Mouse (Mus musculus) urinary bladder, adult 18-20 months (tissue): ENCODE measurements at regions not wholly inside any gene's neighbourhood (a gene's known extent, or its start where the extent isn't known, plus 50 kb on each side); places are given as distances from the start of the nearest gene placed in this dataset.

Source experiments
- DNase-seq, 2 experiments: peaks; one replicate each; pipeline ENCODE4 v3.0.0; 2022; ENCODE audit warnings: low spot score in 2 of 2, mixed read lengths in 2 of 2

DNA sequence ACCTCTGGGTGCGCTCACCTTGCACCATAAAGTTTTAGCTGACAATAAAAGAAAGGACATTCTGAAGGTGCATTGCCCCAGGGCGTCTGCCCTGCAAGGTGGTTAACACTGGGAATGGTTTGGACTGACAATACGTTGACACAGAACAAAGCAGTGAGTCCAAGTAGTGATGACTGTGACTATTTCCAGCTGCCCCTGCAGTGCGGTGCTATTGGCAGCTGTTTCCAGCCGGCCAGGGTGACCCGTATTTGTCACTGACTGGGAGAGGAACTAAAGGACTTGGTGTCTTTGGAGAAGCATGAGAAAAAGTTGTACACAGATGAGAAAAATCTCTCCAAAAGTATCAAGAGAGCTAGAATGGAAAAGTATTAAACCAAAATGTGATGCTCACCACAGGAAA is 52.0 kb upstream of the Vtcn1 start:
- DNase-seq, result no peak

GRCm38 (mm10) chr3:100771363-100771762 is 53.9 kb upstream of the Vtcn1 start:
- DNase-seq, result no peak

DNA sequence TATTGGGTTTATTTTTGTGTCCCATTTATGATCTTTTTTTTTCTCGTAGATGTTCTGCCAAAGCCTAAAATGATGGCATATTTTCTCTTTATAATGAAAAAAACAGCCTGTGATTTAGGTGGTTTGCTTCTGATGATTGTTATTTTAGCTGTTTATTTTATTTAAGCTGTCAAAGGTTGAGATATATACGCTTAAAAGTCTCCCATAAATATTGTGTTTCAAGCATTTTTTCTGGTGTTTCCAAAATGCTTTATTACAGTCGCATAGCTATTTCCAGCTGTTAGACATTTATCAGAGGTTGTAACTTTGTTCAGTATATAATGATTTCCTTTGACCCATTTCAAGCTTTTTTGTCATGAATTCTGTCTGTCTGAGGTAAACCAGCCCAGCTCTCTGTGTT is 54.4 kb upstream of the Vtcn1 start:
- DNase-seq, result no peak

- DNase-seq, result no peak
Measured at GRCm38 (mm10) chr3:100769146-100769545, 56.1 kb upstream of the Vtcn1 start.

- no peak for DNase-seq
Measured at GRCm38 (mm10) chr3:100768170-100768624, 57.1 kb upstream of the Vtcn1 start.

GRCm38 (mm10) chr3:100765323-100765722 is 59.9 kb upstream of the Vtcn1 start:
- DNase-seq, result peak in 1 of 2 experiments; percentile 30

DNA sequence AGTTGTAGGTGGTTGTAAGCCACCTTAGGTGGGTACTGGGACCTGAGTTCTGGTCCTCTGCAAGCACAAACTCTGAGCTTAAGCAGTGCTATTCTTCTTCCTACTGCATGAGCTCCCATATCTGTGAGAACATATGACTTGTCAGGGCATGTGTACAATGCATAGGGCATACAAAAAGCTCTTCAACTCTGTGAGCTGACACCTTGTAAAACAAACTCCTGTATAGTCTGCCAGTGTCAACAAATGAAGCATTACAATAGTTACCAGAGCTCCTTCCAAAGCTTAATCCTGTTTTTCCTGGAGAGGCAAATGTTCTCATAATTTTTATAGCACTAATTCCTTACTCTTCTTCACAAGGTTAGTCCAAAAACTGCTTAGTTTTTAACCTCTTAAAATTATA is 62.4 kb upstream of the Vtcn1 start:
- no peak for DNase-seq

DNA sequence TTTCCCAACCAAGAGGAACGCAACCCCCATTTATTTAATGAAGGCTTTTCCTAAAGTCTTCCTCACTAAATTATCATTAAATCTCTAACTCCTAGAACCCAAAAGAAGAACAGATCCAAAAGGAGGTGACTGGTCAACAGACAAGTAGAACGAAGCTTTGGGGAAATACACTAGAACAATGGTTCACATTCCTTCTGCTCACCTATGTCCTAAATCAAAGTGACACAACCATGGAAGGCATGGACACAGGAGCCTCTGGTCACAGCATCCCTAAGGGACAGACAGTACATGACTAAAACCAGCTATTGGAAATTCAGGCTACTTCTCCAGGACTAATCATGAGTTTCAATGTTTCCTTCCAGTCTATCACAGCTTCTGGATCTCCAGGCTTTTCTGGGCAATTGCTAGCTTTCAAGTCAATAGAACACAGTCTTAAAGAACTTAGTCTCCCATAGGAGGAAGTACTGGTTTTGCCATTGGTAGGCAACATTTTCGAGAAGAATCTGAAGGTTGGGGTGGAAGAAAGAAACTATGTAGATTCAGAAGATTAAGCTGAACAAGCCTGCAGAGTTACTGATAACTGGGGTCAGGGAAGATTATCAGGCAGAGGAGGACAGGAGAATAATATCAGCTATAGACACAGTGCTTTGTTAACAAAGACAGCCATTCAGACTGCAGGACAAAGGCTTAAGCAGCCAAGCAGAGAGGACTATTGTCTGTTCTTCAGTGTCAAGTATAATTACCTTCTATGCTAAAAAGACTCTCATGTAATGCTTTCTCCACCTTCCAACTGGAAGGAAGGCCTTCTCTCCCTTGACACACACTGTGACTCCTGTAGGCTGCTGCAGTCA is 65.9 kb upstream of the Vtcn1 start:
- no peak for DNase-seq

- DNase-seq, result no peak
Measured at GRCm38 (mm10) chr3:100754677-100755076, 69.4 kb upstream of the Man1a2 start.

- DNase-seq, result no peak
Measured at GRCm38 (mm10) chr3:100751211-100751610, 65.9 kb upstream of the Man1a2 start.

DNA sequence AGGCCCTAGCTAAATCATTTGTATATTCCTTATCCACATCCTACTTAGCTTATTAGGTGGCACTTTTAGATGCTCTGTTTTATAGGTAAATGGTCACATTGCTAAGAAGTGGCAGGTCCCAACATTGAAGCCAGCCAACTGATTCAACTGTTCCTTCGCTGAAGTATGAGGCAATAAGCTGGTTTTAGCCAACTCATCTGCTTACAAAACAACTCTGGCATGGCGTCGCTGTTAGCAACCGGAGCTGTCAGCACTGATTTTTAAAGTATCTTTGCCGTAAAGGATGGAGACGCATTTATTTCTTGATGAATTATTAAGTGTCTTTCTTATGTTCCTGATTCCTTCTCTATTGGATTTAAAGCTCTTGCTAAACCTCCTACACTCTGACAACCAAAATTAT is 63.4 kb upstream of the Man1a2 start:
- DNase-seq, result no peak

DNA sequence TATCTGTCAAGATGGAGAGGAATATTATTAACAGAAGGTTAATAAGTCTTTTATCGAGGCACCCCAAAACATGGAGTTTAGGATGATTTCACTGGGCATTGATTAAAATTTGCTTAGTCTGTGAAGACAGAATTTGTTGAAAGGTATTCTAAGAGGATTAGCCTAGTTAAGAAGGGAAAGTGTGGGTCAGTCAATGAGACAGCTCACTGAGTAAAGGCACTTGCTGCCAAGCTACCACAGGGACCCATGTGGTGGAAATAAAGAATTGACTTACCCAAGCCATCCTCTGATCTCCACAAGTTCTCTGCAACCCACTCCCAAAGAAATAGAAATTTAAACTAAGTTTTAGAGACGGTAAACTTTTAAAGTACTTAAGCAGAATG is 63.0 kb upstream of the Man1a2 start:
- DNase-seq, result no peak

DNA sequence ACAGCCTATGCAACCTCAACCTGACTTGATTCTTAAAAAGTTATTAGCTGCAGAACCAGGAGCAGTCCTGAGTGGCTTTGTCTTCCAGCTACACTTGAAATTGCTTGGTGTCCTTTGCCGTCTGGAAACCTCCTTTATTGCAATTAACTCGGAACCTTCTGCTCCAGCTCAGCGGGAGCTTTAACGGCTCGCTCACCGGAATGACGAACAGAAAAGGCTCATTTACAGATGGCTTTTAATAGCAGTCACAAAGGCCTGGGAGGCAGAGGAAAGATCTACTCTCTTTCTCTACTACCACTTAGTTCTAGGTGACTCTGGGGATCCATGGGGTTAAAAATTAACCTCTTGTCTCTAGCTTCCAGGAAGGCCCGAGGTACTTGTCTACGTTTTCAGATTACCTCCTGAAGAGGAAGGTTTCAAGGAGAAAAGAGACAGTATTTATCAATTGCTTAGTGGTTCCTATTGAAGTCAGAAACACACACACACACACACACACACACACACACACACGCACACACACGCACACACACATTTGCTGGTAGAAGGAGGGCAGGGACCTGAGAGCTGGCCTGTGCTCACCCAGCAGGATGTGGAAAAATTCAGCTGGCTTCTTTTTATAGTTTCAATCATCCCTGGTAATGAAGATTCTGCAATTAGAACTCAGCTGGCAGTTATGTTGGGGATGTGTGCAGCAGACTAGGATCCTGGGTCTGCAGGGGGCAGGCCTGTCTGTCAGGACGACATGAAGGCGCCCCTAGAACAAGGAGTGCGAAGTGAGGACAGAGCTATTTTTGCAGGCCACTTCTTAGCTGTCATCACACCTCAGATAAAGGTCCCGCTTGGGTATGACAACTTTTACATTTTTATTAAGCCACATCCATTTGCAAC is 62.4 kb upstream of the Man1a2 start:
- no peak for DNase-seq

- DNase-seq, result no peak
Measured at GRCm38 (mm10) chr3:100737660-100738059, 52.4 kb upstream of the Man1a2 start.

GRCm38 (mm10) chr3:100736539-100736938 is 51.2 kb upstream of the Man1a2 start:
- DNase-seq, result no peak
